Mouse (Mus musculus): ENCODE results near the gene Krt86. TPM values are rescaled to one million over a fixed set of nuclear protein-coding genes. Genes with fewer than 3 reads are reported as not detected.
"Not testable (repeated sequence)": the region's sequence is repeated elsewhere in the genome, so short reads cannot be mapped to it uniquely, and the experiment has no call there.

Krt86 gene
- polyA plus RNA-seq, 1 experiment from 2014 or later: not detected

DNA sequence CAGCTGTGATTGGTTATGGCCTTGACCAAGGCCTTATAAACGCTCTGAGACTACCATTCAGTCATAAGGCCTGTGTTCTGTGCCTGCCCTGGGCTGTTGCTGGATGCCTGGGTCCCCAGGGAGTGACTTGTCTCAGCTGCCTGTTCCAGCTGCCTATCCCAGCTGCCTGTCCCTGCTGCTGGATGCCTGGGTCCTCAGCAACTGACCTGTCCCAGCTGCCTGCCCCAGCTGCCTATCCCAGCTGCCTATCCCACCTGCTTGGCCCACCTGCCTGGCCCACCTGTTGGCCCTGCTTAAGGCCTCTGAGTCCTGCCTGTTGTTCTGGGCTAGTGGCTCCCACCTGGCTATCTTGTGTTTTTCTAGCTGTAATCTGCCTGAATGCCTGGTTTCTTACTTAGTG is 20.9 kb downstream of the Krt86 start:
- Histone ChIP-seq H3K9me3 (ENCODE audit: control insufficient read depth) (no peaks in the 10 kb centered on the region), H3K4me3 (ENCODE audit: low read depth, low read length) (no peak overlapping the region), H3K36me3 (ENCODE audit: control insufficient read depth, insufficient read depth) (no peaks in the 10 kb centered on the region), H3K4me1 (replicated peaks; ENCODE audit: control insufficient read depth, insufficient read depth, low read length) (no peaks in the 10 kb centered on the region), H3K9ac (ENCODE audit: low read depth, low read length) (no peak overlapping the region), H3K4me2 (replicated peaks; ENCODE audit: low read depth) (no peak overlapping the region), H3K27ac (ENCODE audit: low read depth, low read length) (no peak overlapping the region), H3K27me3 (replicated peaks; ENCODE audit: control insufficient read depth, insufficient read depth, low read length) (no peaks in the 10 kb centered on the region)
- no peak for TF ChIP-seq CTCF (IDR thresholded peaks at IDR 0.05; ENCODE audit: low read depth)
- 61% methylated on average over 1 of the region's 1 CpGs for WGBS
- no peak for ATAC-seq

DNA sequence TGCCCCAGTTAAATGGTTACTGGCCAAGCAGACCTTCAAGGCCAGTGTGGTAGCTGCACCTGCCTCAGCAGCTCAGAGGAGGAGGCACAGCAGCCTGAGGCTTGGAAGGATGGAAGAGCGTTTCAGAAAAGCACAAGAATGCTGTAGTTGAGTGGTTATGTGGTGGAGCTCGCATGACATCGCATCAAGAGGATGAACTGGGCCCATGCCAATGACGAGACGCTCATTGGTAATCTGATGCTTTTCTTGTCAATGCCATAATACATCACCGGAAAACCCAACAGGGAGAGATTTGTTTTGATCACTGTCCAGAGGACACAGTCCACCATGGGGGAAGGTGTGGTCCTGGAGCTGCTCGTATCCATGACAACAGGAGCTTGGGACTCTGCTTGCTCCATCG is 22.0 kb downstream of the Krt86 start:
- TF ChIP-seq CTCF (IDR thresholded peaks at IDR 0.05; ENCODE audit: low read depth): no peak
- Histone ChIP-seq H3K9me3 (ENCODE audit: control insufficient read depth) (no peaks in the 10 kb centered on the region), H3K27me3 (replicated peaks; ENCODE audit: control insufficient read depth, insufficient read depth, low read length) (no peaks in the 10 kb centered on the region), H3K36me3 (ENCODE audit: control insufficient read depth, insufficient read depth) (no peaks in the 10 kb centered on the region), H3K4me1 (replicated peaks; ENCODE audit: control insufficient read depth, insufficient read depth, low read length) (no peaks in the 10 kb centered on the region), H3K4me3 (ENCODE audit: low read depth, low read length) (no peak overlapping the region), H3K27ac (ENCODE audit: low read depth, low read length) (no peak overlapping the region), H3K9ac (ENCODE audit: low read depth, low read length) (no peak overlapping the region), H3K4me2 (replicated peaks; ENCODE audit: low read depth) (no peak overlapping the region)
- WGBS: 80% methylated on average over 8 of the region's 8 CpGs
- no peak for ATAC-seq

DNA sequence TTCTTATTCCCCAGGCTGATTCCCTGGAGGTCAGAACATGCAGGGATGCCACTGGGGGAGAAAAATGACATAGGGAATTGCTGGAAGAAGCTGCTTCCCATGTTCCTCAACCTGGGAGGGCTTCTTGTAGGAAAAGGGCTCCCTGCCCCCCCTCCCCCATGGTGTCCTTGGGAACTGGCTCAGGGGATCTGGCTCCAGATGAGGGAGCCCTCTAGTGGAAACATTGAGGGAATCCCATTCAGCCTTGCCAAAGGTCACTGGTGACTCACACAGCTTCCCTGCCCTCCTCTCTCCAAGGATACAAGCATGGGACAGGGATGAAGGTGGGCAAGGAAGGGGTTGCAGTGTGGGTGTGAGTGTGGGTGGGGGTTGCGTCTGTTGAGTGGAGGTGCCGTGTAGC is 23.9 kb downstream of the Krt86 start:
- ATAC-seq: peak; percentile 41; the same call in 1 of the 2 replicates
- TF ChIP-seq CTCF (IDR thresholded peaks at IDR 0.05; ENCODE audit: low read depth): peak; percentile 79
- Histone ChIP-seq H3K9me3 (ENCODE audit: control insufficient read depth) (no peaks in the 10 kb centered on the region), H3K27ac (ENCODE audit: low read depth, low read length) (no peak overlapping the region), H3K36me3 (ENCODE audit: control insufficient read depth, insufficient read depth) (no peaks in the 10 kb centered on the region), H3K9ac (ENCODE audit: low read depth, low read length) (no peak overlapping the region), H3K27me3 (replicated peaks; ENCODE audit: control insufficient read depth, insufficient read depth, low read length) (no peaks in the 10 kb centered on the region), H3K4me3 (ENCODE audit: low read depth, low read length) (no peak overlapping the region), H3K4me2 (replicated peaks; ENCODE audit: low read depth) (no peak overlapping the region), H3K4me1 (replicated peaks; ENCODE audit: control insufficient read depth, insufficient read depth, low read length) (no peaks in the 10 kb centered on the region)
- WGBS: 52% methylated on average over 2 of the region's 2 CpGs

DNA sequence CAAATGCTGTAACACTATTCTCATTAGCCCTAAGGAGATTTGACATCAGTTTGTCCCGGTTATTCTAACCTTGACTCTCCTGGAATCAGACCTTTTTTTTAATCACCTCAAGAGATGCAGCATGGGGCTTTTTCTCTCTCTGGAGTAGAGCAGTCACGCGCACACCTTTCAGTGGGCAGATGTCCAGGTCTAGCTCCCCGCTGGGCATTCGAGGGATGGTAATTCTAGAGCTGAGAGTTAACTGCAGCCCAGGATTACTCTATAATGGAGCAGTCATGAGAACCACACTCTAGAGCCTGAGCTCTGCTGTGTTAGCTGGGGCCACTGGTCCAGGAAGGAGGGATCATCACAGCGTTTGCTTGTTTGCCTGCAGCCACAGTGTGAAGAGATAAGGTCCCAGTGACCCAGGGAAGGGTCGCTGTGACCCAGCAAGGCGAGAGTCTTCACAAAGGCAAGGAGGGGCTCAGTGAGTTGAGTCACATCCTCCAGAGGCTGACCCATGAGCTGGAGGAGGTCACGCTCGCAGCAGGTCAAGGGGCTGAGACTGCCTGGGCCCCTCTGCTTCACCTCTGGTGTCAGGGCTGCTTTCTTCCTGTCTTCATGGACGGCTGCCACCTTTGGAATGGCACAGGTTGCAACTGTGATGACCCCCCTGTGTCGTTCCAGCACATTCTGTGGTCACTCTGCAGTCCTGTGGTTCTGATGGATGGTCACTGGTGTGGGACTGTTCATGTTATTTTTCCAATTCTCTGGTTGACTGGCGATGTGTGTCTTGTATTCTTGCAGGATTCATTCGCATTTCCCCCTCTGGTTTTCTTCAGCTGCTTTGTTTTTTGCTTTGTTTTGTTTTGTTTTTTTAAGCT is 33.8 kb downstream of the Krt86 start:
- WGBS: 49% methylated on average over 14 of the region's 14 CpGs
- Histone ChIP-seq H3K9ac (ENCODE audit: low read depth, low read length) (no peak overlapping the region), H3K4me3 (ENCODE audit: low read depth, low read length) (no peak overlapping the region), H3K27ac (ENCODE audit: low read depth, low read length) (no peak overlapping the region), H3K9me3 (ENCODE audit: control insufficient read depth) (no peaks in the 10 kb centered on the region), H3K36me3 (ENCODE audit: control insufficient read depth, insufficient read depth) (no peaks in the 10 kb centered on the region), H3K4me1 (replicated peaks; ENCODE audit: control insufficient read depth, insufficient read depth, low read length) (no peaks in the 10 kb centered on the region), H3K4me2 (replicated peaks; ENCODE audit: low read depth) (no peak overlapping the region), H3K27me3 (replicated peaks; ENCODE audit: control insufficient read depth, insufficient read depth, low read length) (no peaks in the 10 kb centered on the region)
- ATAC-seq: no peak
- no peak for TF ChIP-seq CTCF (IDR thresholded peaks at IDR 0.05; ENCODE audit: low read depth)

DNA sequence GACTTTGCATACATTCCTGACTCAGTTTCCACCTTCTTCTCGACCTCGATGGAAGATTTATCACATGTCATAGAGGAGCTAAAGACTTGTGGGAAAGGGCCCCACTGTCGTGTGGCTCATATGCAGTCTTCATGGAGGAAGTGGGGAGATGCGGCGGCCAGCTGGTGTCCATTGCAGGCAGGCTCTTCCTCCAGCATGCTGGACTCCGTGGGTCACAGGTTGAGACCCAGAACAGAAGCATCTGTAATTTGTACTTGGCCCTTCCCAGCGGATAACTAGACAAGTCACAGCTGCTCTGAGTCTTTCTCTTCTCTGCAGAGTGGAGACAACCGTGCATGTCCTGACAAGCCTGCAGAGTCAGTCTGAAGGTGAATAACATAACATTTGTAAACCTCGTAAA is 35.0 kb downstream of the Krt86 start:
- Histone ChIP-seq H3K36me3 (ENCODE audit: control insufficient read depth, insufficient read depth) (no peaks in the 10 kb centered on the region), H3K9ac (ENCODE audit: low read depth, low read length) (no peak overlapping the region), H3K27me3 (replicated peaks; ENCODE audit: control insufficient read depth, insufficient read depth, low read length) (no peaks in the 10 kb centered on the region), H3K4me3 (ENCODE audit: low read depth, low read length) (no peak overlapping the region), H3K27ac (ENCODE audit: low read depth, low read length) (no peak overlapping the region), H3K4me2 (replicated peaks; ENCODE audit: low read depth) (no peak overlapping the region), H3K4me1 (replicated peaks; ENCODE audit: control insufficient read depth, insufficient read depth, low read length) (no peaks in the 10 kb centered on the region), H3K9me3 (ENCODE audit: control insufficient read depth) (no peaks in the 10 kb centered on the region)
- 67% methylated on average over 9 of the region's 9 CpGs for WGBS
- no peak for ATAC-seq
- no peak for TF ChIP-seq CTCF (IDR thresholded peaks at IDR 0.05; ENCODE audit: low read depth)

DNA sequence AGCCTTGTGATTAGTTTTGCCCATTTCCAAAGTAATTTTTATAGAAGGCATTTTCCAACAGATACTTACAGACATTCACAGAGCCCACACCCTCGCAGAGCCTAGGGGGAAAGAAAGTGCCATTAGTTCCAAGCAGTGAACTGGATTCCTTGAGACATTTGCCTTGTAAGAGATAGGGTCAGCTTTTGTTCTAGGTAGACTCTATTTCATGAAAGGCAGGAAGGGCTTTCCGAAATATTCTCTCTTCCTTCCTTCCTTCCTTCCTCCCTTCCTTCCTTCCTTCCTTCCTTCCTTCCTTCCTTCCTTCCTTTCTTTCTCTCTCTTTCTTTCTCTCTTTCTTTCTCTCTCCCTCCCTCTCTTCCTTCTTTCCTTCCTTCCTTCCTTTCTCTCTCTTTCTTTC is 43.9 kb downstream of the Krt86 start, which contains the start of gene Gm49425:
TSS of gene Gm49425 (minus strand) at position 101 of the 400 bp plus-strand sequence.
- not testable (repeated sequence) for H3K9ac ChIP-seq (ENCODE audit: low read depth, low read length); H3K4me1 ChIP-seq (replicated peaks; ENCODE audit: control insufficient read depth, insufficient read depth, low read length); H3K4me2 ChIP-seq (replicated peaks; ENCODE audit: low read depth); ATAC-seq; H3K9me3 ChIP-seq (ENCODE audit: control insufficient read depth); H3K36me3 ChIP-seq (ENCODE audit: control insufficient read depth, insufficient read depth); H3K27ac ChIP-seq (ENCODE audit: low read depth, low read length); H3K4me3 ChIP-seq (ENCODE audit: low read depth, low read length); H3K27me3 ChIP-seq (replicated peaks; ENCODE audit: control insufficient read depth, insufficient read depth, low read length)
- WGBS: 71% methylated on average over 2 of the region's 2 CpGs
